Mouse (Mus musculus): ENCODE results near the gene Ankdd1a. TPM values are rescaled to one million over a fixed set of nuclear protein-coding genes. Genes with fewer than 3 reads are reported as not detected.

Ankdd1a gene
- polyA plus RNA-seq, 1 experiment from 2014 or later, result 1.00 TPM

DNA sequence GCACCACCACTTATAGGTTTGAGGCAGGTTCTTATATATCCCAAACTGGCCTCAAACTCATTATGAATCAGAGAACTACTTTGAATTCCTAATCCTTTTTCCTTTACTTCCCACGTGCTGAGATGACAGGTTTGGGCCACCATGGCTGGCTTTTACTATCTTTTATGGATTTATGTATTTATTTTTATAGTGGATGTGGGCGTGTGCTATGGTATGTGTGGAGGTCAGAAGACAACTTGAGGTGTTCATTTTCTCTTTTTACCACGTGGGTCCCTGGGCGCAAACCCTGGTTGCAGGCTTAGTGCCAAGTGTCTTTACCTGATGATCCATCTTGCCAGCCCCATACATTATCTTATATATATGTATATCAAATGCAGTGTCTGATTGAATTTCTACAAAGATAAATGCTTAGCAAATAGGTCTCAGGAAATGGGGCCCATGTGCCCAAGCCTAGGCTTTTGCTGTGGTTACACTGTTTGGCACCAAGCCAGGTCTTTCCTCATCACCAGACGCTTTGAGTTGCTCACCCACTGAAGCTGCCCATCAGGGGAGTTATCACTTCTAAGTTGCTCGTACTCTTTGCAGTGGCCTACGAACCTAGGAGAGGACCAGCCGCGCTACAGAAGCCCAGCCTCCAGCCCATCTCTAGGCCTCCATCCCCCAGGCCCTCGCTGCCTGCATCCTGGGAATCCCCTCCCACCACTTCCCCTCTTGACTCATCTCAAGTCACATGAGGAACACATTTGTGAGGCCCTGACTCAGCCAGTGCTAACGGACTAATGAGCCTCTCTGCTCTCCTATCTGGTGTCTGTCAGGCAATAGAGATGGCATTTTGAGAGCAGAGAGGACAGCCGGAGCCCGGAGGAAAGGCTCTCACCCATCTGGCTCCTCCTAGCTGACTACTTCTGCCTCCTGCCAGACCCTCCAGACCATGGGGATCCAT is 21.4 kb upstream of the Ankdd1a start:
- ATAC-seq (ENCODE audit: low FRiP score, low TSS enrichment) (no peak), DNase-seq (peak; percentile 33)
- H3K27ac ChIP-seq (replicated peaks; ENCODE audit: low read depth, low read length), result no peak overlapping the region
- H3K36me3 ChIP-seq (ENCODE audit: control insufficient read depth, insufficient read depth, low read length), result no peaks in the 10 kb centered on the region
- H3K9ac ChIP-seq (replicated peaks; ENCODE audit: low read length), result no peak overlapping the region
- WGBS, result 79% methylated on average over 13 of the region's 13 CpGs
- H3K4me3 ChIP-seq (replicated peaks; ENCODE audit: low read depth, low read length), result no peak overlapping the region
- no peaks in the 10 kb centered on the region for H3K4me1 ChIP-seq (ENCODE audit: control insufficient read depth, insufficient read depth, low read length)
- no peaks in the 10 kb centered on the region for H3K27me3 ChIP-seq (ENCODE audit: control insufficient read depth, insufficient read depth, low read length)
- no peak overlapping the region for H3K4me2 ChIP-seq (ENCODE audit: low read length)
- no peaks in the 10 kb centered on the region for H3K9me3 ChIP-seq (ENCODE audit: control insufficient read depth, low read length)

GRCm38 (mm10) chr9:65539697-65540096 is 19.7 kb upstream of the Ankdd1a start:
- Histone ChIP-seq H3K4me1 (ENCODE audit: control insufficient read depth, insufficient read depth, low read length) (no peaks in the 10 kb centered on the region), H3K9ac (replicated peaks; ENCODE audit: low read length) (no peak overlapping the region)
- DNase-seq, result no peak

DNA sequence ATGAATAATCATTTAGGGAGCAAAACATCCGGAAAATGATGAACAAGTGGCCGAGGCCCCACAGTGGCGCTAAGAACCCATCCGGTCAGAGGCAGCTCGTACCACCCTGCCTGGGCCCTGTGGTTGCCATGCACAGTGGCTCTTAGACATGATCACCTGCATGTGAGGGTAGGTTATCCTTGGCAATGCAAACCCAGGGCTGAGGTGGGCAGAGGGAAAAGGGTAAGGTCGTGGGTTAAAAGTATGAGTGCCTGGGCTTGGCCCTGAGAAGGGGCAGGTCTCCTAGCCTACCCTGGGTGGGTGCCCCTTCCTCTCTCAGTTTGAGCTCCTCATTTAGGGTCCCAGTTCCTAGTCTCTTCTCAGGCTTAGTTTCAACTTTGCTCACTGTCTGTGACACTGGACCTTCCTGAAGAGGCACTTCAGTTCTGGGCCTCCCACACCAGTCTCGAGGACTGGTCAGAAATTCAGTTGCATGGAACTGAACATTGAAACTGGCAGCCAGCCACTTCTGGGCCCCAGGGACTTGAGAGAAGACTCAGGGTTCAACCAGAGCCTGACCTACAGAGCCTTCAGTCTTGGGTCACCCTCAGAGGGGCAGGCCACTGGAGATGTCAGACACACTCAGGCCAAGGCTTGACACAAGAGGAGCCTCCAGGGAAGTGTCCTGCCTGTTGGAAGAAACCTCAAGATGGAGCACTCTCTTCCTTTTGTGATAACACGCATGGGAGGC is 18.1 kb upstream of the Ankdd1a start:
- H3K9ac ChIP-seq (replicated peaks; ENCODE audit: low read length), result no peak overlapping the region
- no peak overlapping the region for H3K27ac ChIP-seq (replicated peaks; ENCODE audit: low read depth, low read length)
- H3K36me3 ChIP-seq (ENCODE audit: control insufficient read depth, insufficient read depth, low read length), result no peaks in the 10 kb centered on the region
- no peak for ATAC-seq (ENCODE audit: low FRiP score, low TSS enrichment)
- no peaks in the 10 kb centered on the region for H3K9me3 ChIP-seq (ENCODE audit: control insufficient read depth, low read length)
- no peaks in the 10 kb centered on the region for H3K27me3 ChIP-seq (ENCODE audit: control insufficient read depth, insufficient read depth, low read length)
- no peaks in the 10 kb centered on the region for H3K4me1 ChIP-seq (ENCODE audit: control insufficient read depth, insufficient read depth, low read length)
- DNase-seq, result no peak
- H3K4me2 ChIP-seq (ENCODE audit: low read length), result no peak overlapping the region
- H3K4me3 ChIP-seq (replicated peaks; ENCODE audit: low read depth, low read length), result no peak overlapping the region
- 86% methylated on average over 8 of the region's 8 CpGs for WGBS

More at GRCm38 (mm10) chr9:65539697-65540096, 19.7 kb upstream of the Ankdd1a start:
- Histone ChIP-seq H3K27ac (replicated peaks; ENCODE audit: low read depth, low read length) (no peak overlapping the region), H3K9me3 (ENCODE audit: control insufficient read depth, low read length) (no peaks in the 10 kb centered on the region), H3K27me3 (ENCODE audit: control insufficient read depth, insufficient read depth, low read length) (no peaks in the 10 kb centered on the region), H3K36me3 (ENCODE audit: control insufficient read depth, insufficient read depth, low read length) (no peaks in the 10 kb centered on the region), H3K4me3 (replicated peaks; ENCODE audit: low read depth, low read length) (no peak overlapping the region), H3K4me2 (ENCODE audit: low read length) (no peak overlapping the region)
- no peak for ATAC-seq (ENCODE audit: low FRiP score, low TSS enrichment)
- 91% methylated on average over 9 of the region's 9 CpGs for WGBS

- no peak for DNase-seq
- Histone ChIP-seq H3K27ac (replicated peaks; ENCODE audit: low read depth, low read length) (no peak overlapping the region), H3K9ac (replicated peaks; ENCODE audit: low read length) (no peak overlapping the region), H3K27me3 (ENCODE audit: control insufficient read depth, insufficient read depth, low read length) (no peaks in the 10 kb centered on the region), H3K9me3 (ENCODE audit: control insufficient read depth, low read length) (no peaks in the 10 kb centered on the region), H3K36me3 (ENCODE audit: control insufficient read depth, insufficient read depth, low read length) (no peaks in the 10 kb centered on the region), H3K4me3 (replicated peaks; ENCODE audit: low read depth, low read length) (no peak overlapping the region), H3K4me1 (ENCODE audit: control insufficient read depth, insufficient read depth, low read length) (no peaks in the 10 kb centered on the region), H3K4me2 (ENCODE audit: low read length) (no peak overlapping the region)
- ATAC-seq (ENCODE audit: low FRiP score, low TSS enrichment), result no peak
- WGBS, result 79% methylated on average over 4 of the region's 4 CpGs
These were observed 16.5 kb upstream of the Ankdd1a start for GRCm38 (mm10) chr9:65536491-65536890.

GRCm38 (mm10) chr9:65535789-65536469 is 15.9 kb upstream of the Ankdd1a start:
- WGBS, result 89% methylated on average over 10 of the region's 11 CpGs
- no peaks in the 10 kb centered on the region for H3K36me3 ChIP-seq (ENCODE audit: control insufficient read depth, insufficient read depth, low read length)
- ATAC-seq (ENCODE audit: low FRiP score, low TSS enrichment), result no peak
- H3K9ac ChIP-seq (replicated peaks; ENCODE audit: low read length), result no peak overlapping the region
- H3K27ac ChIP-seq (replicated peaks; ENCODE audit: low read depth, low read length), result no peak overlapping the region
- no peak for DNase-seq
- H3K4me1 ChIP-seq (ENCODE audit: control insufficient read depth, insufficient read depth, low read length), result no peaks in the 10 kb centered on the region
- no peaks in the 10 kb centered on the region for H3K27me3 ChIP-seq (ENCODE audit: control insufficient read depth, insufficient read depth, low read length)
- no peak overlapping the region for H3K4me2 ChIP-seq (ENCODE audit: low read length)
- H3K4me3 ChIP-seq (replicated peaks; ENCODE audit: low read depth, low read length), result no peak overlapping the region
- H3K9me3 ChIP-seq (ENCODE audit: control insufficient read depth, low read length), result no peaks in the 10 kb centered on the region

DNA sequence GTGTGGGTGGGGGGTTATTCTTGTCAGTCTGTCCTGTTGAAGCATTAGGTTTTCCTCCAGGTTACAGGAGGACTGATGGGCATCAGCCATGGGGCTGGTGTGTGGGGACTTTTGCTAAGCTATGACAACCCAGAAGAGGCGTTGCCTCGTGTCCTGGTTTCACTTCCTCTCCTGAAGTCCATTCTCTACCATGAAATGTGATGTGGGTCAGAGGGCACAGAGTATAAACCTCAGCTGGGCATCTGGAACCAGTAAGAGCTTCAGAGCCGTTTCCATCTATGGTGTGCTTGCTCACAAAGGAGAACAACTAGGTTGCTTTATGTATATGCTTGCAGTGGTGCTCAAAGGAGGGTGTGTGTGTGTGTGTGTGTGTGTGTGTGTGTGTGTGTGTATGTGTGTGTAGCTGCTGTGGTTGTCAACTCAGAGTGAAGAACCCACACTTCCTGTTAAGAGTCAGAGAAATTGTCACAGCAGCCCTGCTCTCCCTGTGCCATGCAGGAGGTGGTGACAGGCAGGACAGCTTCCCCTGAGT is 15.3 kb upstream of the Ankdd1a start:
- Histone ChIP-seq H3K4me2 (ENCODE audit: low read length) (no peak overlapping the region), H3K27me3 (ENCODE audit: control insufficient read depth, insufficient read depth, low read length) (no peaks in the 10 kb centered on the region), H3K4me1 (ENCODE audit: control insufficient read depth, insufficient read depth, low read length) (no peaks in the 10 kb centered on the region), H3K36me3 (ENCODE audit: control insufficient read depth, insufficient read depth, low read length) (no peaks in the 10 kb centered on the region), H3K9ac (replicated peaks; ENCODE audit: low read length) (no peak overlapping the region), H3K4me3 (replicated peaks; ENCODE audit: low read depth, low read length) (no peak overlapping the region), H3K27ac (replicated peaks; ENCODE audit: low read depth, low read length) (no peak overlapping the region), H3K9me3 (ENCODE audit: control insufficient read depth, low read length) (no peaks in the 10 kb centered on the region)
- DNase-seq (no peak), ATAC-seq (ENCODE audit: low FRiP score, low TSS enrichment) (no peak)
- whole genome bisulfite sequencing, result 83% methylated on average over 3 of the region's 3 CpGs

- no peaks in the 10 kb centered on the region for H3K9me3 ChIP-seq (ENCODE audit: control insufficient read depth, low read length)
- H3K27me3 ChIP-seq (ENCODE audit: control insufficient read depth, insufficient read depth, low read length), result no peaks in the 10 kb centered on the region
- ATAC-seq (ENCODE audit: low FRiP score, low TSS enrichment), result no peak
- H3K27ac ChIP-seq (replicated peaks; ENCODE audit: low read depth, low read length), result no peak overlapping the region
- no peak overlapping the region for H3K4me2 ChIP-seq (ENCODE audit: low read length)
- WGBS, result 85% methylated on average over 3 of the region's 3 CpGs
- H3K4me3 ChIP-seq (replicated peaks; ENCODE audit: low read depth, low read length), result no peak overlapping the region
- no peak overlapping the region for H3K9ac ChIP-seq (replicated peaks; ENCODE audit: low read length)
- no peak for DNase-seq
- no peaks in the 10 kb centered on the region for H3K36me3 ChIP-seq (ENCODE audit: control insufficient read depth, insufficient read depth, low read length)
- H3K4me1 ChIP-seq (ENCODE audit: control insufficient read depth, insufficient read depth, low read length), result no peaks in the 10 kb centered on the region
These were observed 14.1 kb upstream of the Ankdd1a start for GRCm38 (mm10) chr9:65534111-65534510.

DNA sequence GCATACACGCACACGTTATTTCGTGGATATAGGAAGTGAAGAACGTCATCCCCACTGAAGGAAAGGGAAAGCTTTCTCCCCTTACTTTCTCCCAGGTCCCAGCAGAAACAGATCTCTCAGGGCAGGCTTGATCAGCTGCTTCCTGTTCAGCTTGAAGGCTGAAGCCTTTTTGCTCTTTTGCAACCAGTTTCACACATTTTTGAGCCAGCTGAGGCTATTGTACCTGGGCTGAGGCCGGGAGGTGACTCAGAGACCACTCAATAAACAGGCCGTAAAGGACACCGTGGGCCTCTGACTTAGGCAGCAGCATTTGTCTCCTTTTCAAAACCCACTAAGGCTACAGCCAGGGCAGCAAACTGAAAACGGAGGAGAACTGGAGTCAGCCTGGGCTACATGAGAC is 13.0 kb upstream of the Ankdd1a start:
- DNase-seq, result no peak
- Histone ChIP-seq H3K9me3 (ENCODE audit: control insufficient read depth, low read length) (no peaks in the 10 kb centered on the region), H3K27me3 (ENCODE audit: control insufficient read depth, insufficient read depth, low read length) (no peaks in the 10 kb centered on the region), H3K27ac (replicated peaks; ENCODE audit: low read depth, low read length) (no peak overlapping the region), H3K4me1 (ENCODE audit: control insufficient read depth, insufficient read depth, low read length) (no peaks in the 10 kb centered on the region), H3K4me2 (ENCODE audit: low read length) (no peak overlapping the region), H3K9ac (replicated peaks; ENCODE audit: low read length) (no peak overlapping the region), H3K36me3 (ENCODE audit: control insufficient read depth, insufficient read depth, low read length) (no peaks in the 10 kb centered on the region), H3K4me3 (replicated peaks; ENCODE audit: low read depth, low read length) (no peak overlapping the region)
- ATAC-seq (ENCODE audit: low FRiP score, low TSS enrichment), result no peak
- WGBS, result 90% methylated on average over 8 of the region's 8 CpGs

Data from midbrain, embryonic 14.5 days (tissue).